ENCODE assay signal across 19 mouse cellular contexts in the genomic region with DNA sequence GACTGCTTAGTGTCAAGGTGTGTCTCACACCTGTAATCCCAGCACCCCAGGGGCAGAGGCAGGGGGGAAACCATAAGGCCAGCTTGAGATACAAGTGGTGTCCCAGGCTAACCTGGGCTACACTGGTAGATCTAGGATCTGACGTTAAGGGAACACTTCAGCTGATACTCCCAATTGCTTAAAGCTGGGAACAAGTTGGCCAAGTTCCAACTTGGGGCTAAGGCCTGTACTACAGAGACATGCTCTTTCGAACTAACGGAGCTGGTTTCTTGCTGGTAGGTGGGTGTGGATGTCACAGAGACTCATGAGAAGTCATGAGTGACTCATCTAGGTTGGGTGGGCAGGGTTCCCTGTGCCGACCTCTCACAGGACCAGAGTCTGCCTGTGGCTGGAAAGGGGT. TPM values are rescaled to one million over a fixed set of nuclear protein-coding genes. Genes with fewer than 3 reads are reported as not detected.
A peak's percentile ranks its signal among the peaks of the same experiment; 100 is the strongest.
DNase-seq lines count a peak whose midpoint lies in the region; ATAC-seq and TF ChIP-seq lines count a peak whose summit lies in the region.
"Had no signal": no experiment of that assay in that cellular context is flagged by ENCODE, and none has a peak within 500 bp of the region (broad histone marks: within the 10 kb centered on the region; RNA-seq: fewer than 3 reads in every experiment).

No protein-coding gene starts in this region.

- H3K9ac ChIP-seq in embryonic facial prominence, embryonic 15.5 days, result no peak overlapping the region
- no peak overlapping the region for H3K9ac ChIP-seq in lung, embryonic 15.5 days
- no peak overlapping the region for H3K9ac ChIP-seq in lung, postnatal 0 days (replicated peaks; ENCODE audit: low read depth)
- H3K9ac ChIP-seq in stomach, embryonic 14.5 days (replicated peaks; ENCODE audit: low read depth, low read length), result no peak overlapping the region
- H3K9ac ChIP-seq: forebrain, embryonic 15.5 days; hindbrain, embryonic 15.5 days had no signal

- no peak overlapping the region for H3K4me3 ChIP-seq in embryonic facial prominence, embryonic 15.5 days (replicated peaks)
- H3K4me3 ChIP-seq in embryonic facial prominence, embryonic 10.5 days, result no peak overlapping the region
- no peak overlapping the region for H3K4me3 ChIP-seq in lung, embryonic 15.5 days
- H3K4me3 ChIP-seq in lung, postnatal 0 days (ENCODE audit: low read depth, low read length), result no peak overlapping the region
- H3K4me3 ChIP-seq in stomach, embryonic 14.5 days (ENCODE audit: low read depth, low read length), result no peak overlapping the region
- H3K4me3 ChIP-seq: erythroblast, embryonic 14.5 days; forebrain, embryonic 10.5 days; forebrain, embryonic 15.5 days; heart, embryonic 12.5 days; hindbrain, embryonic 15.5 days had no signal

- H3K9me3 ChIP-seq in embryonic facial prominence, embryonic 15.5 days (replicated peaks), result no peaks in the 10 kb centered on the region
- no peaks in the 10 kb centered on the region; the same call in 1 of the 2 replicates for H3K9me3 ChIP-seq in embryonic facial prominence, embryonic 10.5 days
- no peaks in the 10 kb centered on the region for H3K9me3 ChIP-seq in lung, embryonic 15.5 days
- H3K9me3 ChIP-seq in lung, postnatal 0 days (ENCODE audit: low read length), result no peaks in the 10 kb centered on the region
- H3K9me3 ChIP-seq in stomach, embryonic 14.5 days (ENCODE audit: control insufficient read depth, low read depth, low read length), result no peaks in the 10 kb centered on the region
- H3K9me3 ChIP-seq: forebrain, embryonic 15.5 days; hindbrain, embryonic 15.5 days had no signal

- no peak overlapping the region for H3K27ac ChIP-seq in embryonic facial prominence, embryonic 15.5 days (replicated peaks)
- no peak overlapping the region for H3K27ac ChIP-seq in embryonic facial prominence, embryonic 10.5 days (replicated peaks)
- no peak overlapping the region for H3K27ac ChIP-seq in lung, embryonic 15.5 days
- no peak overlapping the region for H3K27ac ChIP-seq in lung, postnatal 0 days (ENCODE audit: low read length)
- no peak overlapping the region for H3K27ac ChIP-seq in stomach, embryonic 14.5 days (ENCODE audit: low read length)
- H3K27ac ChIP-seq: forebrain, embryonic 15.5 days; hindbrain, embryonic 15.5 days had no signal

- TF ChIP-seq CTCF in lung, postnatal 0 days (IDR thresholded peaks at IDR 0.05), result no peak

- peaks cover 26% of the 10 kb centered on the region for H3K4me1 ChIP-seq in embryonic facial prominence, embryonic 15.5 days
- peaks cover 22% of the 10 kb centered on the region for H3K4me1 ChIP-seq in embryonic facial prominence, embryonic 10.5 days
- 0 out of 2 replicates have a peak, but pooled peaks cover 3% of the 10 kb centered on the region for H3K4me1 ChIP-seq in lung, embryonic 15.5 days
- H3K4me1 ChIP-seq in lung, postnatal 0 days (ENCODE audit: insufficient read depth, low read depth, low read length), result no peaks in the 10 kb centered on the region
- no peaks in the 10 kb centered on the region for H3K4me1 ChIP-seq in stomach, embryonic 14.5 days (ENCODE audit: control insufficient read depth, insufficient read depth, low read length)
- H3K4me1 ChIP-seq: hindbrain, embryonic 15.5 days had no signal

- TF ChIP-seq EP300 in lung, postnatal 0 days (IDR thresholded peaks at IDR 0.05), result no peak

- ATAC-seq in embryonic facial prominence, embryonic 15.5 days (ENCODE audit: insufficient number of reproducible peaks, low FRiP score, low TSS enrichment, low read depth), result 0 out of 2 replicates have a peak, but pooled peaks have one; percentile 11
- peak; percentile 33; the same call in 1 of the 2 replicates for ATAC-seq in lung, embryonic 15.5 days (ENCODE audit: borderline replicate concordance, extremely low read depth, low FRiP score, low TSS enrichment)
- ATAC-seq in lung, postnatal 0 days, result no peak
- ATAC-seq in stomach, embryonic 14.5 days (ENCODE audit: insufficient number of reproducible peaks, insufficient read depth, low FRiP score, low read depth), result peak; percentile 31; the same call in 1 of the 2 replicates
- ATAC-seq: forebrain, embryonic 15.5 days had no signal

- H3K27me3 ChIP-seq in embryonic facial prominence, embryonic 15.5 days, result no peaks in the 10 kb centered on the region
- no peaks in the 10 kb centered on the region for H3K27me3 ChIP-seq in embryonic facial prominence, embryonic 10.5 days (replicated peaks; ENCODE audit: low read depth, poor library complexity, severe bottlenecking)
- no peaks in the 10 kb centered on the region for H3K27me3 ChIP-seq in lung, embryonic 15.5 days
- no peaks in the 10 kb centered on the region for H3K27me3 ChIP-seq in lung, postnatal 0 days (replicated peaks; ENCODE audit: insufficient read depth, low read length)
- H3K27me3 ChIP-seq in stomach, embryonic 14.5 days (ENCODE audit: control insufficient read depth, insufficient read depth, low read length), result no peaks in the 10 kb centered on the region
- H3K27me3 ChIP-seq: forebrain, embryonic 15.5 days; hindbrain, embryonic 15.5 days had no signal

- WGBS in embryonic facial prominence, embryonic 15.5 days, result 49% methylated on average over 4 of the region's 4 CpGs
- WGBS in embryonic facial prominence, embryonic 10.5 days, result 92% methylated on average over 4 of the region's 4 CpGs
- WGBS in lung, embryonic 15.5 days, result 54% methylated on average over 4 of the region's 4 CpGs
- WGBS in lung, postnatal 0 days, result 43% methylated on average over 4 of the region's 4 CpGs
- 71% methylated on average over 4 of the region's 4 CpGs for whole genome bisulfite sequencing in stomach, embryonic 14.5 days

- H3K4me2 ChIP-seq in embryonic facial prominence, embryonic 15.5 days (replicated peaks), result no peak overlapping the region
- no peak overlapping the region for H3K4me2 ChIP-seq in lung, embryonic 15.5 days
- H3K4me2 ChIP-seq in lung, postnatal 0 days (replicated peaks; ENCODE audit: low read depth, low read length), result no peak overlapping the region
- H3K4me2 ChIP-seq in stomach, embryonic 14.5 days (replicated peaks; ENCODE audit: low read depth, low read length), result no peak overlapping the region
- H3K4me2 ChIP-seq: forebrain, embryonic 15.5 days; heart, embryonic 12.5 days; hindbrain, embryonic 15.5 days had no signal

- no peak for DNase-seq in embryonic facial prominence, embryonic 10.5 days (ENCODE audit: low spot score)
- DNase-seq in lung, postnatal 0 days (ENCODE audit: low spot score), result no peak
- no peak for DNase-seq in frontal cortex, adult 2 months (ENCODE audit: extremely low spot score in 1 of 2, low spot score in 1 of 2)
- DNase-seq in yolk sac, embryonic 10.5 days (ENCODE audit: low spot score), result no peak
- DNase-seq: adrenal gland, postnatal 10 days; cerebellum, adult 11-12 months; cerebellum, adult 9-10 months; cerebellum, postnatal 25 days; gastrocnemius, postnatal 14 days; heart, postnatal 36 days had no signal

- no peaks in the 10 kb centered on the region for H3K36me3 ChIP-seq in embryonic facial prominence, embryonic 15.5 days
- H3K36me3 ChIP-seq in embryonic facial prominence, embryonic 10.5 days (replicated peaks), result no peaks in the 10 kb centered on the region
- H3K36me3 ChIP-seq in lung, embryonic 15.5 days, result no peaks in the 10 kb centered on the region
- no peaks in the 10 kb centered on the region for H3K36me3 ChIP-seq in lung, postnatal 0 days (ENCODE audit: insufficient read depth, low read length)
- no peaks in the 10 kb centered on the region; the same call in 1 of the 2 replicates for H3K36me3 ChIP-seq in stomach, embryonic 14.5 days (ENCODE audit: control insufficient read depth, insufficient read depth, low read length)
- H3K36me3 ChIP-seq: forebrain, embryonic 10.5 days; forebrain, embryonic 15.5 days; hindbrain, embryonic 15.5 days had no signal

RNA-seq across cellular contexts. Expression of a gene that starts 13.1 kb away (rescaled TPM):
- 4.7 and 9.0 TPM in 2 replicates for polyA plus RNA-seq in embryonic facial prominence, embryonic 15.5 days (2015; fragmentation: Nextera tagmentation; extraction: Ambion mirVana)
- 0.54 and 0.83 TPM in 2 replicates for polyA plus RNA-seq in embryonic facial prominence, embryonic 10.5 days (2016; fragmentation: Nextera tagmentation; extraction: Ambion mirVana)
- polyA plus RNA-seq in lung, embryonic 15.5 days (2015; fragmentation: Nextera tagmentation; extraction: Ambion mirVana), result 3.9 and 4.3 TPM in 2 replicates
- polyA plus RNA-seq in lung, postnatal 0 days (2015; fragmentation: Nextera tagmentation; extraction: Ambion mirVana), result 6.0 and 7.1 TPM in 2 replicates
- 2.3 and 2.9 TPM in 2 replicates for polyA plus RNA-seq in stomach, embryonic 14.5 days (2014; fragmentation: Nextera tagmentation; extraction: Ambion mirVana)
- polyA plus RNA-seq in frontal cortex, adult 2 months (2012; rRNA removed), result 0.55 and 1.0 TPM in 2 replicates
- polyA plus RNA-seq: C2C12; erythroblast, embryonic 14.5 days had no signal
